Mouse (Mus musculus): Measurements from ENCODE around the gene Hras. TPM values are rescaled to one million over a fixed set of nuclear protein-coding genes. Genes with fewer than 3 reads are reported as not detected.

Gene Hras
- total RNA-seq (2012; rRNA removed) (137 and 183 TPM in 2 replicates), polyA plus RNA-seq (2012; ENCODE audit: insufficient read depth in 1 of 2, insufficient read length in 2 of 2, low read depth in 1 of 2, low replicate concordance in 2 of 2, missing spikeins in 1 of 2) (100 to 1,000 TPM in 1 of 2 experiments, not detected in 1; 149 TPM)

DNA sequence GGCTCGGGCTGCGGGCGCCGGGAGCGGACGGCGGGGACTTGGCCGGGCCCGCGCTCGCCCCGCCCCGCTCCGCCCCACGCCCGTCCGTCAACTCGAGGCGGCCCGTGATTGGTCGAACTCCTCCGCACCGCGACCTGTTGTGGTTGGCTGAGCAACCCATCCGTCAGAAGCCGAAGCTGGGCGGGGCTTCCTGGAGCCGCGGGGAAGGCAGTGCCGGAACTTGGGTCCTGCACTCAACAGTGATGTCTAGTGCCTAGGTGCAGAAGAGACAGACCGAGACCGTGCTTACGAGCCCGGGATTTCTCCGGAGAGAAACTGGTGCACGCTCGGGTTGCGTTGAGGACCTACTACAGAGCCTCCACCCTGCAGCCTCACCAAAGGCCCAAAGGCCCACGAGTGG is at the start of gene Hras, which contains the start of gene Lrrc56:
Gene Hras, minus strand, starts transcription at position 58 of the 400 bp plus-strand sequence.
Gene Lrrc56, plus strand, starts transcription at position 210 of the 400 bp plus-strand sequence.
- peaks cover 6 to 29% of the 10 kb centered on the region in 2 experiments; a peak in 3 of 4 replicates for H3K4me1 ChIP-seq (ENCODE audit: control insufficient read depth in 1 of 2, insufficient read depth in 2 of 2, low read length in 2 of 2)
- peak within 1 kb of the TSS; percentile 97 for H3K9ac ChIP-seq (ENCODE audit: control insufficient read depth, low read depth, low read length, poor library complexity, severe bottlenecking)

DNA sequence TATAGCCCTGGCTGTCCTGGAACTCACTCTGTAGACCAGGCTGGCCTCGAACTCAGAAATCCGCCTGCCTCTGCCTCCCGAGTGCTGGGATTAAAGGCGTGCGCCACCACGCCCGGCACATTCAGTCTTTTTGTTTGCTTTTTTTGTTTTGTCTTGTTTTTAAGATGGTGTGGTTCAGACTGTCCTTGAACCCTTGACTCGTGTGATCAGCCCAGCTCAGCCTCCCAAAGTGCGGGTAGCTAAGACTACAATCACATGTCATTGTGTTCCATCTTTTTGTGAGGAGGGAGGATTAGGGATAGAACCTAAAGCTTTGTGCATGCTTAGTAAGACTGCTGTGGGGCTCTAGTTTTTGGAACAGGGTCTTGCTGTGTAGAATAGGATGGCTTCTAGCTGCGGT is 37.7 kb upstream of the Hras start:
- TF ChIP-seq ZMIZ1 (IDR thresholded peaks at IDR 0.05; ENCODE audit: low read depth, low read length) (no peak), UBTF (IDR thresholded peaks at IDR 0.05; ENCODE audit: borderline replicate concordance, insufficient read depth, low read depth, low read length) (no peak), MXI1 (IDR thresholded peaks at IDR 0.05; ENCODE audit: low read depth, low read length) (no peak), CTCF (IDR thresholded peaks at IDR 0.05 in 2 of 3, conservative IDR thresholded peaks at IDR 0.05 in 1 of 3; ENCODE audit: control insufficient read depth in 1 of 3, insufficient read depth in 1 of 3, low read depth in 2 of 3, low read length in 3 of 3, poor library complexity in 1 of 3, severe bottlenecking in 1 of 3) (no peak), GATA1 (IDR thresholded peaks at IDR 0.05; ENCODE audit: low read depth, low read length) (no peak), TBP (IDR thresholded peaks at IDR 0.05; ENCODE audit: low read depth, low read length) (no peak)
- peaks cover 4 to 12% of the 10 kb centered on the region in 2 experiments; a peak in 2 of 4 replicates for H3K4me1 ChIP-seq (ENCODE audit: control insufficient read depth in 1 of 2, insufficient read depth in 2 of 2, low read length in 2 of 2)
- H3K36me3 ChIP-seq (ENCODE audit: control insufficient read depth in 1 of 2, insufficient read depth in 2 of 2, low read length in 2 of 2) = peaks cover 11 to 26% of the 10 kb centered on the region in 2 experiments; a peak in 3 of 4 replicates

More for the DNA sequence above, at the start of gene Hras, which contains the start of gene Lrrc56:
- DNase-seq (ENCODE audit: low read depth, low spot score) = peak; percentile 99
- peaks cover 2 to 18% of the 10 kb centered on the region in 2 experiments; a peak in 3 of 4 replicates for H3K36me3 ChIP-seq (ENCODE audit: control insufficient read depth in 1 of 2, insufficient read depth in 2 of 2, low read length in 2 of 2)
- no peaks in the 10 kb centered on the region for H3K27me3 ChIP-seq (ENCODE audit: control insufficient read depth in 1 of 2, insufficient read depth in 2 of 2, low read length in 2 of 2)
- peak within 1 kb of the TSS; percentile 76 for H3K27ac ChIP-seq (ENCODE audit: control insufficient read depth, low read depth, low read length)
- H3K4me3 ChIP-seq (ENCODE audit: control insufficient read depth in 1 of 2, insufficient read depth in 1 of 2, low read depth in 2 of 2, low read length in 2 of 2) = peak within 1 kb of the TSS; percentile 96
- TF ChIP-seq MAX (IDR thresholded peaks at IDR 0.05; ENCODE audit: low read length) (no peak), GABPA (IDR thresholded peaks at IDR 0.05; ENCODE audit: low read depth, low read length) (no peak), CHD2 (IDR thresholded peaks at IDR 0.05; ENCODE audit: low read length) (peak; percentile 30; the same call in 1 of the 2 replicates), NELFE (IDR thresholded peaks at IDR 0.05; ENCODE audit: low read depth, low read length) (peak; percentile 87), BHLHE40 (IDR thresholded peaks at IDR 0.05; ENCODE audit: borderline replicate concordance, low read depth, low read length) (no peak), POLR2A (IDR thresholded peaks at IDR 0.05; ENCODE audit: control insufficient read depth in 1 of 2, insufficient read depth in 1 of 2, low read depth in 1 of 2, low read length in 2 of 2, poor library complexity in 1 of 2) (peak; percentile 61 to 88), MEF2A (IDR thresholded peaks at IDR 0.05; ENCODE audit: extremely low read depth, insufficient replicate concordance, low read depth, low read length, poor library complexity, severe bottlenecking) (no peak), ELF1 (IDR thresholded peaks at IDR 0.05; ENCODE audit: low read depth, low read length) (peak; percentile 86), EP300 (IDR thresholded peaks at IDR 0.05; ENCODE audit: low read depth in 1 of 2, low read length in 2 of 2) (no peak), KAT2A (conservative IDR thresholded peaks at IDR 0.05; ENCODE audit: low read depth, low read length) (no peak), ZMIZ1 (IDR thresholded peaks at IDR 0.05; ENCODE audit: low read depth, low read length) (peak; percentile 90), NRF1 (IDR thresholded peaks at IDR 0.05; ENCODE audit: insufficient read depth, low read depth, low read length, poor library complexity, severe bottlenecking) (0 out of 2 replicates have a peak, but pooled peaks have one; percentile 12), USF1 (IDR thresholded peaks at IDR 0.05; ENCODE audit: low read depth, low read length) (no peak), TCF12 (IDR thresholded peaks at IDR 0.05; ENCODE audit: low read depth, low read length) (peak; percentile 70), ZNF384 (IDR thresholded peaks at IDR 0.05; ENCODE audit: low read depth, low read length) (no peak), HCFC1 (IDR thresholded peaks at IDR 0.05; ENCODE audit: low read depth, low read length) (peak; percentile 71), POLR2AphosphoS2 (IDR thresholded peaks at IDR 0.05; ENCODE audit: low read length) (peak; percentile 79), SIN3A (IDR thresholded peaks at IDR 0.05; ENCODE audit: low read length) (peak; percentile 51; the same call in 1 of the 2 replicates), ZC3H11A (IDR thresholded peaks at IDR 0.05; ENCODE audit: low read depth, low read length) (no peak), TBP (IDR thresholded peaks at IDR 0.05; ENCODE audit: low read depth, low read length) (peak; percentile 79)
- H3K9me3 ChIP-seq (replicated peaks; ENCODE audit: insufficient read depth, low read length) = no peaks in the 10 kb centered on the region
- peaks cover 12% of the 10 kb centered on the region for H3K79me2 ChIP-seq (ENCODE audit: control insufficient read depth, insufficient read depth, low read length, poor library complexity)

More for the DNA sequence above, 37.7 kb upstream of the Hras start:
- no peaks in the 10 kb centered on the region for H3K27me3 ChIP-seq (ENCODE audit: control insufficient read depth in 1 of 2, insufficient read depth in 2 of 2, low read length in 2 of 2)
- no peaks in the 10 kb centered on the region for H3K9me3 ChIP-seq (replicated peaks; ENCODE audit: insufficient read depth, low read length)
- no peak overlapping the region for H3K4me3 ChIP-seq (ENCODE audit: control insufficient read depth in 1 of 2, insufficient read depth in 1 of 2, low read depth in 2 of 2, low read length in 2 of 2)
- no peak overlapping the region for H3K9ac ChIP-seq (ENCODE audit: control insufficient read depth, low read depth, low read length, poor library complexity, severe bottlenecking)
- H3K27ac ChIP-seq (ENCODE audit: control insufficient read depth, low read depth, low read length) = no peak overlapping the region
- peaks cover 37% of the 10 kb centered on the region for H3K79me2 ChIP-seq (ENCODE audit: control insufficient read depth, insufficient read depth, low read length, poor library complexity)
- no peak for DNase-seq (ENCODE audit: low read depth, low spot score)

Measured in MEL (cell line).